Mouse (Mus musculus) fat pad, adult 2 months (tissue): ENCODE measurements around the gene Abracl.

Experiments
- DNase-seq: peaks from one replicate; pipeline ENCODE4 v3.0.0-alpha.2; 2011; ENCODE audit warnings: low read depth, low spot score; ENCODE audit errors: extremely low read depth

Abracl gene

GRCm38 (mm10) chr10:18022312-18022711 is 776 bp downstream of the Abracl start:
- peak; percentile 34 for DNase-seq

GRCm38 (mm10) chr10:18021576-18022311 is 1.3 kb downstream of the Abracl start:
- DNase-seq: peak; percentile 55

- DNase-seq: no peak
Observed at GRCm38 (mm10) chr10:18020846-18021245, 2.2 kb downstream of the Abracl start.

GRCm38 (mm10) chr10:18020443-18020842 is 2.6 kb downstream of the Abracl start:
- DNase-seq: no peak

- no peak for DNase-seq
Observed at GRCm38 (mm10) chr10:18011761-18012160, 11.3 kb downstream of the Abracl start.

GRCm38 (mm10) chr10:18009744-18010143 is 13.3 kb downstream of the Abracl start:
- no peak for DNase-seq

- no peak for DNase-seq
Observed at GRCm38 (mm10) chr10:18008118-18008517, 15.0 kb downstream of the Abracl start.

- DNase-seq: no peak
Observed at GRCm38 (mm10) chr10:18007243-18007642, 15.8 kb downstream of the Abracl start.

GRCm38 (mm10) chr10:18006756-18007155 is 16.3 kb downstream of the Abracl start:
- no peak for DNase-seq

- DNase-seq: no peak
Observed at GRCm38 (mm10) chr10:18005136-18005955, 17.7 kb downstream of the Abracl start.

- DNase-seq: no peak
Observed at GRCm38 (mm10) chr10:18003966-18004637, 19.0 kb downstream of the Abracl start.

GRCm38 (mm10) chr10:17990576-17990975 is 32.5 kb downstream of the Abracl start:
- no peak for DNase-seq

GRCm38 (mm10) chr10:17989136-17989535 is 34.0 kb downstream of the Abracl start:
- DNase-seq: no peak

GRCm38 (mm10) chr10:17987823-17988423 is 35.2 kb downstream of the Abracl start:
- no peak for DNase-seq

GRCm38 (mm10) chr10:17983313-17983712 is 39.8 kb downstream of the Abracl start:
- no peak for DNase-seq

GRCm38 (mm10) chr10:17966090-17966489 is 57.0 kb downstream of the Abracl start:
- DNase-seq: no peak
